Mouse (Mus musculus) cerebellum, postnatal 14 days (tissue): ENCODE measurements at regions not wholly inside any gene's neighbourhood (a gene's known extent, or its start where the extent isn't known, plus 50 kb on each side); places are given as distances from the start of the nearest gene placed in this dataset.
A peak's percentile ranks its signal among the peaks of the same experiment; 100 is the strongest.

Experiments used
- DNase-seq, 2 experiments: peaks; one replicate each; pipeline ENCODE4 v3.0.0; 2021; ENCODE audit warnings: mixed read lengths in 2 of 2

DNA sequence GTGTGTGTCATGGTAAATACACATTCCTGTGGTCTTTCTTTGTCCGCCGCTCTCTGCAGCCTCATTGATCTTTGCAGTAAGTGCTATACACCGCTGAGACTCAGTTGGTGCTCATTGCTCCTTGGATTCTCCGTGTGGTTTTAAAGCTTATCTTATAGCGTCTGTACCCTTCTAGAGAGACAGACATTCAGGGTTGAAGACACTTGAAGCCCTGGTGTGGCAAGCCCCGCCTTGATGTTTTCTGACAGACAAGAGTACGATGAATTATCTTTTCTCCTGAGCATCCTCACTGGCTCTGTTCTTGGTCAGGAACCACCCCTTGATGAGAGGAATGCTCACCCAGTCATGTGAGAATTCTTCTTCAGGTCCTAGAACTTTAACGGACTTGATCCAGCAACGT is 1182.7 kb upstream of the A1bg start:
- DNase-seq = no peak

DNA sequence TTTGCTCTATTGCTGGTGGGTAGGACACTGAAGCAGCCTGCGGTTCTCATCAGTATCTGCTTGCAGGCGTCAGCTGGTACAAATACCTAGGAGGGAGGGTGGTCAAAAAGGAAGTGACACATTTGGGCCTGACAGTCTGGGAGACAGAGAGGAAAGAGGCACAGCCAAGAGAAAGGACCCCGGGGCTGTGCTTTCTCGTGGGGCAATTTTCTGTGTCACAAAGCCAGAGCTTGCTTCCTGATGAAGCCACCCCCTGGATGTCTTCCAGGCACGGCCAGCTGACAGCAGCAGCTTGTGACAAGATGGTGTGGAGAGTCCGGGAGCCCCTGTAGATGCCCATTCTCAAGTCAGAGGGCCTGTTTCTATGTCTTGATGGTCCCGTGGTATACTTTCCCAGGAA is 1181.8 kb upstream of the A1bg start:
- DNase-seq = peak; percentile 42 to 65

- no peak for DNase-seq
Measured at GRCm38 (mm10) chr15:62099683-62100082, 1176.9 kb upstream of the A1bg start.

GRCm38 (mm10) chr15:62098791-62099660 is 1176.2 kb upstream of the A1bg start:
- DNase-seq = no peak

DNA sequence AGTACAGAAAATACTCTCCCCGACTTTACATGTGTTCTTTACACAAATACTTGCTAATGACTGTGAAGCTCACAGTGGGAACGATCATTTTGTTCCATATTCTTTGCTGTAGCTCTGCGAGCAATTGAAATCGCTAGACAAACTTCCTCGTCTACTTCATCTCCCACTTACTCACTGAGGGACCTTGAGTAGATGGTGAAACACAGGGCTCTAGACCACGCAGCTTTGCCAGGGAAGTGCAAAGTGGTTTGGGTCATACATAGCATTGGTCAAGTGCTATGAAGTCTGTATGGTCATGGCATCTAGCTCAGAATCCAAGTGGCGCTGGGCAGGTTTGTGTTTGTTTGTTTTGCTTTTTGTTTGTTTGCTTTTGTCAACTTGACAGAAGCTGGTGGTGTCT is 1174.0 kb upstream of the A1bg start:
- DNase-seq = no peak

DNA sequence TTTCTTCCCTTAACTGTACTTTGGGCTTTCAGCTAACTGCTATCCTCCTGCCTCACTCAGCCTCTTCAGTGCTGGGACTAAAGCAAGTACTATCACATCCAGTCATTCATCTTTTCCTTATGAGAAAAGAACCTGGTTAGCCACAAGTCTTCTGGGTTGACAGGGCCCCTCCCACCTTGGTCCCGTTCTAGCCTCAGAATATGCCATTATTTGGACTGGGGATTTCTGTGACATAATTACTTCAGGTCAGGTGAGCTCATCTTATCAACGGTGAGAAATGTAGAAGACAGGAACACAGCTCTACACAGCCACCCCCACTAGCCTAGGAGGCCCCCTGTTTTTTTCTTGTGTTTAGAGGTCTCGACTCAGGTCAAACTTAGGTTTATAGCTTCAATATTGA is 1172.4 kb upstream of the A1bg start:
- DNase-seq = no peak

DNA sequence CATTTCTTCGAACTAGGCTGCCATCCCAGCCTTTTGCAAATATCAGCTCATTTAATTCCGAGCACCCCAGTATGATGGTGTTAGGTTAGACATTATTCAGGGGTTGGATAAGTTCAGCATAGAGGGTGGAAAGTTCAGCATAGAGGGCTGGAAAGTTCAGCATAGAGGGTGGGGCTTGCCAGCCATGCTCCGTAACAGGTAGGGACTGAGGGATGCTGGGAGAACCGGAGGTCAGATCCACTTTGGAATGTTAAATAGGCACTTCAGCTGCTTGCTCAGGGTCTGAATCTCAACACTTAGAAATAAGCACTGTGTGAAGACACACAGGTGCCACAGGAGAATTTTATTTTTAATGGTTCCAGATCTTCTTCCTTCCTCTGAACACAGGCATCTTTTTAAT is 1170.9 kb upstream of the A1bg start:
- no peak for DNase-seq

DNA sequence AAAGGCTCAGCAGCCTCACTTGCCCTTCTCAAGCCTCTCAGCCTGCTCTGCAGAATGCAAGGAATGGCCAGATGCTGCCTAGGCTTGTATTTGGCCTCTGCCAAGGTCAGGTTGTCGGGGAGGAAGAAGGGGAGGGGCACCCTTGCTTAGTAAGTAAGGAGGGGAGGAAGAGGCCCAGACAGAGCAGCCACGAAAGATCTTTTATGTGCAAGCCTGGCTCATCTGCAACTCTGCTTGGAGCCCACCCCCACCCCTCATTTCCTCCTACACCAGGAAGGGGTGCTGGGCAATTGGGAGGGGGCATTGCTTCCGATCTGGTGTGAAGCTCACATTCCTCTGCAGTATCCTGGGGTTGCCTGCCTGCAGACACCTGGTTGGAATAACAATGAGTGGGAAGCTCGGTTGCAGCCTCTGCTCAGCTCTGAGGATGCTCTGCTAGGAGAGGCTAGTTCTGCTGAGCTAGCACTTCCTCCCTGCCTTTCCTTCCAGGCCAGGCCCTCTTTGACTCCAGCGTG is 1169.9 kb upstream of the A1bg start:
- DNase-seq = no peak

DNA sequence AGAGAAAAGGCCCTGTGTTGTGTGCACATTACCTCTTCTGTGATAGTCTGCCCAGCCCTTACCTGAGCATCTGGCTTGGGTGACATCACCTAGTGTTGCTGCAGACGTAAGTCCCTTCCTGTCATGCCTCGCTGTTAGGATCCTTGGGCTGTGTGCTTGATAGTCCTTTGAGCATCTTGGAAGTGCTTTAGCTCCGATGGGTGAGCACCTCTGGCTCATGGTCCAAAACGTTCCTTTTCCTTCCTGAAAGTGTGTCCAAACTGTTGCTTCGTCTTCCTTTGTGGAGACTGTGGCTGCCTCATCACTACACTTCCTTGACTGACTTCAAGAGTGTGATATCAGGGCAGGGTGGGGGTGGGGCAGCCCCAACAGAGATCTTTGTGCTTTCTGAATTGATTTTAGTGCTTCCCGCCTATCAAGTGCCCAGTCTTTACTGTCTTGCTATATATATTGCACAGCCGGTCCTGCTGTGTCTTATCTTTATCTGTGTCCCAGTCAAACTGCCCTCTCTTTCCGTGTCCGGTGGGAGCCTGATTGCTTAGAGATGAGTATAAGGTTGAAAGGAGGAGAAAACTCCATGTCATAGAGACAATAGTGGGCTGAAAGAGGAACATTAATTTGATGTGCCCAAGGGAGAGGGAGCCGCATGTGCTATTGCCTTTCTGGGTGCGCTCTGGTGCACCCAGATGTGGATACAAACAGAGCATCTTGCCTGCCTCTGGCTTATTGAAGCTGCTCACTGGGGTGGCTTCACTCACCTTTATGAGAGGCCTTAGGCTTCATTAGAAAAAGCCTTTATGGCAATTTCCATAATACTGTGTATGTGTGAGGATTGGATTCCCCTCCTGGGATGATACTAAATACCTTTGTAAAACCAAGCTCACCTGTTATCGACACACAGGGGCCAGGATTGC is 1169.2 kb upstream of the A1bg start:
- no peak for DNase-seq

- DNase-seq = no peak
Measured at GRCm38 (mm10) chr15:62091144-62091543, 1168.3 kb upstream of the A1bg start.

DNA sequence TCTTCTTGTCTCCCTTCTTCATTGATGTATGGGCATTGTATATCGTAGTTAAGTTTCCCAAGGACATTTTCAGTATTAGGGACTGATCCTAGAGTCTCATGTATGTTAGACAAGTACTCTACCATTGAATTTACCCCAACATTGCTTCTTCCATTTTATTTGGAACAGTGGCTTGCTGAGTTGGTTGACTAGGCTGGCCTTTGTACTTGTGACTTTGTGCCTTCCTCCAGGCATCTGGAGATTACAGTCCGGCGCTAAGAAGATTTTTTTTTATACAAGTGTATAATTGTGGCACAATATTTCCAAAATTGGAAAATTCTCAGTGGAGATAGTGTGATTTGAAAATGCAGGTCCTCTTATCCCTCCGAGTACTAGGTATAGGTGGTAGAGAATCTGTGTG is 1165.5 kb upstream of the A1bg start:
- DNase-seq = no peak

DNA sequence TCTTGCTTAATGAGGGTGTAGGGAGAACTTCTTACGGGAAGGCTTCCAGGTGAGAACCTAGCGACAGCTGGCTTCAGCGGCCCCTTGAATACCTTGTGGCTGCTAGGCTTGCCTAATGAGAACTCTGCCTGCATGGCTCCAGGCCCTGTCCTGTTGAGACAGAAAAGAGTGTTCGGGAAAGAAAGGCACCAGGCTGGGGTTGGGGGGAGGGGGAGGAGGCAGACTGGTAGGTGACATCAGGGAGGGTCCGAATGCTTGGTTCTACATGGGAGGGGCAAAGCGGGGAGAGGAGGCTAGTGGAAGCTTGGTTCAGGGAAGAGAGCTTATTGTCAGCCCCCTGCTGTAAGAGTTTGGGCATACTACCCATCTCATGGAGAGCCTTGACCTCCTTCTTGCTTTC is 1164.9 kb upstream of the A1bg start:
- no peak for DNase-seq

DNA sequence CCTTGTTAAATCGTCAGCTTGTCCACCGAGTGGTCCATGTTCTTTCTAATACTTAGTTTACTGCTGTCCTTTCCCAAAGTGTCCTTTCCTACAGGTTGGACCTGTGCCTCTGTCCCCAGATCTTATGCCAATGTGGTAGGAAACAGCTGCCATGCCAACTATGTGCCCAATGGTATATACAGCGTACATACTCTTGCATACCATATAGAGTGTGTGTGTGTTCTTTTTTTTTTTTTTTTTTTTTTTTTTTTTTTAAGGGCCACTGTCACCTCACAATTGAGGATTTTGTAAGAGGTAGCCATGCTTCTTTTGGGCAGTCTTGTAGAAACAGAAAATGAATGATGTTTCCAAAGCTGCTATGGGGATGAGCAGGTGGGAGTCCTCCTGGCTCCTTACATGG is 1163.2 kb upstream of the A1bg start:
- DNase-seq = no peak

DNA sequence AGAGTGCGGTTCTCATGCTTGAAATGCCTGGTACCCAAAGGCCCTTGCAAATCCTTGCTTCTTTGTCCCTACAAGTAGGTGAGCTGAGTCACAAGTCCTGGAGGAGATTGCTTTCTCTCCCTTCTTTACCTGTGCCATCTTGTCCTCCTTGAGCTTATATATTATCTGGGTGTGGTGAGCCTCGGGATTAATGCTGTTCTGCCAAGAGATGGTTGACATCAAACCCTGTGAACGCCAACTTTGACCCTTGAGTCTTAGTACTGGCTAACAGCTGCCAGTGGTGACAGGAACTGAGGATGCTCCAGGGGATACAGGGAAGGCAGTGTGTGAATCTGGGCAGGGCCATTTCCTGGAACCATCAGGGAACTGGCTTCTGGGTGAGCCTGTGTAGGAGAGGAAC is 1160.5 kb upstream of the A1bg start:
- DNase-seq = no peak

DNA sequence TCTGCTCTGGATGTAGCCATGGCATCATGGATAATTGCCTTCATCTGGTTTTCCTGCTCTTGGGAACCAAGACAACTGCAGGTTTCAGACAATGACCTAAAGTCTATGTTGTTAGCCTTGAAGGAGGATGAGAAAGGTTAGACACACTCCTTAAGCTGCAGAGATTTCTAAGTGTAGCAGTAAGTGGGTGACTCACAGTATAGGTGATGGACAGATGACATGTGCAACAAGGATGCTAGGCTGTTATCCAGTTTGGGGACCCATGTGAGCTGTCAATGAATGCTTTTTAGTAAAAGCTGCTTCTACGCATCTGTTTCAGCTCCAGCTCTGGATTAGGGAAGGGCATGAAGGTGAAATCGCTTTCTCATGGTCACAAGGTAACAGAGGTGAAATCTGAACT is 1159.7 kb upstream of the A1bg start:
- no peak for DNase-seq

DNA sequence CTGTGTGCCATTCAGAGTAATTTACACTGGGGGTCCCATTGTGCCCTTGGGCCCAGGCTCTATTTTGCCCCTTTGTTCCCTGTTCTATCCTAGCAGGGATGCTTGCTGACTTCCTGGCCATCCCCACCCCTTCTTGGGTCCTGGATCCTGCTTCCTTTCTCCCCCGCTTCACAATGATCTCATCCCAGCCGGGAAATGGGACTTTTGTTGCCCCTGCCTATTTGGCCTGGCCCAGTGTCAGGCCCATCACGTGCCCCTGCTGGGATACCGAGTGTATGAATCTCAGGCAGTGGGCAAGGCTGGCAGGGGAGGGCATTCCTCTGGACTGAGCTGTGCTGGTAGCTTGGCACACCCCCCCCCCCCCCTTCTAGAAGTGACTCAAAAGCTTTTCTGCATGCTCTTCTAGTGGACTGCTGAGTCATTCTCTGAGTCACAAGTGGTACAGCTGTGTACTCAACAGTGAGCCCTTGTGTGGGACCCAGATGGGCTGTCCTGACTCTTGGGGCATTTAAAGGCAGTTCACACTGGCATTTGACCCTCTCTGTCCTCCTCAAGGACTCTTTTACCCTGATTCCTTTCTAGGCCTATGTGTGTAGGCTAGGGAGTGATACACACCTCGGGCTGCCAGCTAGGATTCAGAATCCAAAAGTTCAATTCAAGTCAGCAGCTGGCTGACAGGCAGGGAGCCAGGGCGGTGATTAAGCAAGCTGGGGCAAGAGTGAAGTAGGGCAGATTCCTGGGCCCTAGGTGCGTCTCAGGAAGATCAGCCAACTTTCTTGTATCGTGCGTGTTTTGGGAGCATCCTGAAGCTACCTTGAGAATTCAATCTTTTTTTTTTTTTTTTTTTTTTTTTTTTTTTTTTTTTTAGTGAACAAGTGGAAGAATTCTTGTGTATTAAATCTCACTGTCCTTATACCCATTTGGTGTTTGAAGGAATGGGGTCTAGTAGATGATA is 1156.6 kb upstream of the A1bg start:
- peak; percentile 16 to 39 for DNase-seq

- DNase-seq = no peak
Measured at GRCm38 (mm10) chr15:62076552-62077234, 1153.9 kb upstream of the A1bg start.

- no peak for DNase-seq
Measured at GRCm38 (mm10) chr15:62074735-62075134, 1151.9 kb upstream of the A1bg start.

- no peak for DNase-seq
Measured at GRCm38 (mm10) chr15:62073595-62073994, 1150.8 kb upstream of the A1bg start.

DNA sequence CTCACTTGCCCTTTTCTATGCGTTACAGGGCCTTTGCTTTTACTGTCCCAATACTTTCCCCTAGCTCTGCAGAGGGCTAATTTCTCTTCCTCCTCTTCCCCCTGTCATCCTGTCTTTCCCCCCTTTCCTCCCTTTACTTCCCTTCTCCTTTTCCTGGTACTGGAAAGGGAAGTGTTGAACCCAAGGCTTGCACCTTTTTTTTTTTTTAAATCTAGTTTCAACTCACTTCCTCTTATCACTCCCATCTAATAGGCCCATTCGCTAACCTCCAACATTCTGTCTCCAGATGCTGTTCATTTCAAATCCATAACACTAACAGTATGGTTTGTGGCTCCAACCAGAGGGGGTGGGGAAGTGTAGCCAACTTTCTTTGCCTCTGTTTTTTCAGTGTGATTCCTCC is 1148.5 kb upstream of the A1bg start:
- DNase-seq = no peak

DNA sequence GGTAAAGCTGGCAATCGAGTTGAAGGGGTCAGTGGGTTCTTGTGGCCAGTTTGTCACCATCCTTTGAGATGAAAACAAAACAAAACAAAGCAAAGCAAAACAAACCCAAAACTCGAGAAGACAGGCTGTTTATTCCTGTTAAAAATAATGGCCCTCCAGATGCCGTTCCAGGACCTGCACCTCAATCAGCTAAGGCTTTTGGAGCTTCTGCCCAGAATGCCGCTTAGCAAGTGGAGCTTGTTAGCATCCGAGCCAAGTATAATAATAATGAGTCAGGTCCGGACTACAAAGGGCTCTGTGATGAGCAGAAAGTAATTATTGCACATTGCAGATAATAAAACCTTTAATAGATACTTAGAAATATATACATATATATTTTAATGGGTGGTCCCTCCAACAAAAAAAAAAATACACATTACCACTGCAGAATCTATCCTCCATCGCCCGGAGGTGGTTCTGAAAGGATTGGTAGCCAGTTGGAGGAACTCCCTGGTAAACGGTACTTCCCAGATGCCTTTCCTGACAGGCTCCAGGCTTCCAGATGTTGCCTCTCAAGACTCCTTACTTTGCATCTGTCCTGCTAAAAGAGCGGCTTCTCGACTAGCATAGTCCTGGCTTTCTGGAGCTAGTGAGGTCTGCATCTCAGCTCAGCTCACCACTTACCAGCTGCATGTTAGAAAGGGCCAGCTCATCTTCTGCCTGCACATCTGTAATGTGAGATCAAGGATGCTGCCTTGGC is 1145.8 kb upstream of the A1bg start:
- DNase-seq = no peak
